Mouse (Mus musculus): Measurements from ENCODE around the gene Ehmt2.
A peak's percentile ranks its signal among the peaks of the same experiment; 100 is the strongest.
"Not testable (repeated sequence)": the region's sequence is repeated elsewhere in the genome, so short reads cannot be mapped to it uniquely, and the experiment has no call there.

Ehmt2 gene

DNA sequence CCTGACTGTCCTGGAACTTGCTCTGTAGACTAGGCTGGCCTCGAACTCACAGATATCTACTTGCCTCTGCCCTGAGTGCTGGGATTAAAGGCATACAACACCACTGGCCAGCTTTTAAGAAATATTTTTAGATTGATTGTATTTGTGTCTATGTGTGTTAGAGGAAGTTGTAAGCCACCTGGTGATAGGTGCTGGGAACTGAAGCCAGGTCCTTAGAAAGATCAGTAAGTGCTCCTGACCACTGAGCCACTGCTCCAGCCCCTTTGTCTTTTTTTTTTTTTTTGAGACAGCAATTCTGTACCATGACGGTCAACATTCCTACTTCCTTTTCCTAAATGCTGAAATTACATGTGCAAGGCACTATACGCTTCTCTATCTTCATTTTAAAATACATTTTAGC, 55.0 kb downstream of the Ehmt2 start:
- no peak for DNase-seq (ENCODE audit: low spot score)

DNA sequence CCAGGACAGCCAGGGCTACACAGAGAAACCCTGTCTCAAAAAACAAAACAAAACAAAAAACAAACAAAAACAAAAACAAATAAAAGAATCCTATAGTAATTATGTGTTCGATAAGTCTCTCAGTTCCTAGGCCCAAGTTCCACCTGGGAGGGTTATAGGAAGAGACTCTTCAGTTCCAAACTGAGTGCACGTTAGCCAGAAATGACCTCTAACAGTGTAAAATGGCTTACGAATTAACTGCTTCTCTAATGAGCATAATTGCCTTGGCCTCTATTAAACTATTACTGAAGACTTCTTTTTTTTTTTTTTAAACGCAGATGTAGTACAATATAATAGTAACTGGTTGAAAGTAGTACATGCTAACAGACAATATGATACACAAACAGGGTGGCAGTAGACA, 55.6 kb downstream of the Ehmt2 start:
- no peak for DNase-seq (ENCODE audit: low spot score)

DNA sequence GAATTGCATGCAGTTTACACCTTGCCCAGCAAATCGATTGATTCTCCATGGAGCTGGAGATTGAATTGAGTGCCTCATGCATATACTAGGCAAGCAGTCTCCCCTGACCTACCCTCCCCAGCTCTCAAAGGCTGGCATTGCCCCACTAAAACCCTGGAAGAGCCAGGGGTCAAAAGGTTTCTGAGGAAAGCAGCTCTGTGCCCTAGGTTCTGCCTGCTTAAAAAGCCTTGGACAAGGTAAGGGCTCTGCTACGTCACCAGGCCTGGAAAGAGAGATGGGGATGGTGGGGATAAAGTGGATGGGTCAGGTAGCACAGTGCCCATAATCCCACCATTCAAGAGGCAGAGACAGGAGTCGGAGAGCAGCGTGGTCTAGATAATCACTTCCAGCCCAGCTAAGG, 56.6 kb downstream of the Ehmt2 start:
- no peak for DNase-seq (ENCODE audit: low spot score)

DNA sequence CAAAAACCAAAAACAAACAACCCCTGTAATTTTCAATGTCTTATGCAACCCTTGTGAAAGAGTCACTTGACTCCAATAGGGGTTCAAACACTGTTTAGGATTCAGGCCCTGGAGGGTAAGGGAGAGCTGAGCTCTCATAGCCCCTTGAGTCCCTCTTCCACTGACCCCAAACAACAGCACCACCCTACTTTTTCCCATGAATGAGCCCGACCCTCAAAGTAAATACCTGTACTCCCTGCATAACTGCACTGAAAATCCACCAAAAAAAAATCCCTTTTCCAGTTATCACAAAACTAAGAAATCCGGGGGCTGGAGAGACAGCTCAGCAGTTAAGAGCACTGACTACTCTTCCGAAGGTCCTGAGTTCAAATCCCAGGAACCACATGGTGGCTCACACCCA, 57.6 kb downstream of the Ehmt2 start:
- no peak for DNase-seq (ENCODE audit: low spot score)

DNA sequence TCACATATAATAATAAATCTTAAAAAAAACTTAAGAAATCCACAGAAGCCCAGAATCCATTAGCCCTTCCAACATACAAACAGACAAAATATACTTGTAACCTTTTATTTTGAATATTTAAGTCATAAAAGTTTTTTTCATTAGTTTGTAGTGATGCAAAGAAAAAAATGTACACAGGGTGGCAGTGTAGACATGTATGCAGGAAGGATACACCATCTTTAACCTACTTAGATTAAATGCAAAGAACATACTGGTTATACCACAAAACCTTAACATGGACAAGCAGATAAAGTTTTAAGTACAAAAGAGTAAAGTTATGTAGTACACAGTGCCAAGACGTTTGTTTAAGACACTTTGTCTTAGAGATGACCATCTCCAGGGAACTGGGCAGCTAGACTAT, 58.1 kb downstream of the Ehmt2 start:
- DNase-seq (ENCODE audit: low spot score) = no peak

DNA sequence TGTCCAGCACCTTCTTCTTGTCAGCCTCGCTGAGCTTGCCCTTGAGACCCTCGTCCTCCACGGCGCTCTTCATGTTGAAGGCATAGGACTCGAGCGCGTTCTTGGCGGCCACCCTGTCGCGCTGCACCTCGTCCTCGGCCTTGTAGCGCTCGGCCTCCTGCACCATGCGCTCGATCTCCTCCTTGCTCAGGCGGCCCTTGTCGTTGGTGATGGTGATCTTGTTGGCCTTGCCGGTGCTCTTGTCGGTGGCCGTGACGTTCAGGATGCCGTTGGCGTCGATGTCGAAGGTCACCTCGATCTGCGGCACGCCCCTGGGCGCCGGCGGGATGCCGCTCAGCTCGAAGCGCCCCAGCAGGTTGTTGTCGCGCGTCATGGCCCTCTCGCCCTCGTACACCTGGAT, 59.0 kb downstream of the Ehmt2 start:
- not testable (repeated sequence) for DNase-seq (ENCODE audit: low spot score)

DNA sequence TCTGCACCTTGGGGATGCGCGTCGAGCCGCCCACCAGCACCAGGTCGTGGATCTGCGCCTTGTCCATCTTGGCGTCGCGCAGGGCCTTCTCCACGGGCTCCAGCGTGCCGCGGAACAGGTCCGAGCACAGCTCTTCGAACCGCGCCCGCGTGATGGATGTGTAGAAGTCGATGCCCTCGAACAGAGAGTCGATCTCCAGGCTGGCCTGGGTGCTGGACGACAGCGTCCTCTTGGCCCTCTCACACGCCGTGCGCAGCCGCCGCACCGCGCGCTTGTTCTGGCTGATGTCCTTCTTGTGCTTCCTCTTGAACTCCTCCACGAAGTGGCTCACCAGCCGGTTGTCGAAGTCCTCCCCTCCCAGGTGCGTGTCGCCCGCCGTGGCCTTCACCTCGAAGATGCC, 59.7 kb downstream of the Ehmt2 start:
- DNase-seq (ENCODE audit: low spot score) = not testable (repeated sequence)

DNA sequence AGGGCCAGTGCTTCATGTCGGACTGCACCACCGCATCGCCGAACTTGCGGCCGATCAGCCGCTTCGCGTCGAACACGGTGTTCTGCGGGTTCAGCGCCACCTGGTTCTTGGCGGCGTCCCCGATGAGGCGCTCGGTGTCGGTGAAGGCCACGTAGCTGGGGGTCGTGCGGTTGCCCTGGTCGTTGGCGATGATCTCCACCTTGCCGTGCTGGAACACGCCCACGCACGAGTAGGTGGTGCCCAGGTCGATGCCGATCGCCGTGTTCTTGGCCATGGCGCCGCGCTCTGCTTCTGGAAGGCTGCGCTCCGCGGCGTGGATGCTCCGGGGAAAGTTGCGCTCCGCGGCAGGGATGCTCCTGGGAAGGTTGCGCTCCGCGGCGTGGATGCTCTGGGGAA, 60.5 kb downstream of the Ehmt2 start:
- DNase-seq (ENCODE audit: low spot score) = not testable (repeated sequence)

DNA sequence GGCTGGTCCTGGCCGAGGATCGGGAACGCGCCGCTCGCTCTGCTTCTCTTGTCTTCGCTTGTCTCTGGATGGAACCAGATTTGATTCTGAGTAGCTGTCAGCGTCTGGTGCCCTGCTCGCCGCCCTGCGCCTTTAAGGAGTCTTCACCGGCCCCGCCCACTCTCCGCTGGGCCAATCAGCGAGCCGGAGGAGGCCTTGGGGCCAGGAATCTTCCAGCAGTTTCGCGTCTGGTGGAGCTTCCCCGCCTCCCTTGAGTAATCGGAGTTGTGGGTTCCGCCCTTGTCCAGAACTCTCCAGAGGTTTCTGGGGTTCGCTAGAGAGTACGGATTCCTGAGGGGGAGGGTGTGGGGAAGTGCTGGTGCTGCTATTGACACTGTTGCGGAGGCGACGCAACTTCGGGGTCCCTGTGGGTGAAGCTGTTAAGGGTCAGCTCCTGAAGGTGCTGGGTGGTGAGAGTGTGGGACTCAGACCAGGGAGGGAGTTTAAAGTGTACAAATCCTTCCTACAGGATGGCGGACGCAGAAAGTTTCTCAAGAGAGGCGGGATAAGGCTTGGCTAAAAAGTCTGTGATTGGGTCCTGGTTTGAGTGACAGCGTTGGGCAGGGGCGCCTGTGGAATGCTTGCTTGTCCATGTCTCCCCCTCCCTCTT, 61.0 kb downstream of the Ehmt2 start, which contains the start of gene Hspa1b:
Hspa1b (minus strand) TSS at position 109 of the 649 bp plus-strand sequence.
- peak; percentile 75 for DNase-seq (ENCODE audit: low spot score)

DNA sequence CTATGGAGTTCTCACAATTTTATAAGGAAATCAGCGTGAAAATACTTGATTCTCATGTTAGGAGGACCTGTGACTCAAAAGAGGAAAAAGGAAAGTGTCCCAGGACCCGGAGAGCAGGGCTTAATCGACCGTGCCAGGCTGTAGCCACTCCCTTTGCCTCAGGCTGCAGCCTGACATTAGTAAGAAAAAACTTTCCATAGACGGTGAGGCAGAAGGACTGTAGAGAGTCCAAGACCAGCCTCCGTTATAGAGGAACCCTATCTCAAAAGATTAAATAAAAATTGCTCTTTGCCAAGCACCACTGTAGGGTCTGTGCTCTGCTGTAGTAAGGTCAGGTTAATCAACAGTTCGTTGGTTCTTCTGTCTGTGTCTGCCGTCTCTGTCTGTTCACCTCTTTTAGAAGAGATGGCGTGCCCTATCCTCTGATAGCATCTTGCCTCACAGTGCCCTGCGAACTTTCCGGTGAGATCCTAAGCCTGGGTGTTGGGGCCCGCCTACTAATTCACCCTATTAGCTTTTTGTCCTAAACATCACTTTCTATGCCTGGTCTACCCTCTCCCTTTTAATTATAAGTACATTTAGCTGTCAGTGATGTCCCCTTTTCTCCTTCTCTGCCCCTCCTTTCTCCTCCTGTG, 61.7 kb downstream of the Ehmt2 start:
- DNase-seq (ENCODE audit: low spot score) = no peak

DNA sequence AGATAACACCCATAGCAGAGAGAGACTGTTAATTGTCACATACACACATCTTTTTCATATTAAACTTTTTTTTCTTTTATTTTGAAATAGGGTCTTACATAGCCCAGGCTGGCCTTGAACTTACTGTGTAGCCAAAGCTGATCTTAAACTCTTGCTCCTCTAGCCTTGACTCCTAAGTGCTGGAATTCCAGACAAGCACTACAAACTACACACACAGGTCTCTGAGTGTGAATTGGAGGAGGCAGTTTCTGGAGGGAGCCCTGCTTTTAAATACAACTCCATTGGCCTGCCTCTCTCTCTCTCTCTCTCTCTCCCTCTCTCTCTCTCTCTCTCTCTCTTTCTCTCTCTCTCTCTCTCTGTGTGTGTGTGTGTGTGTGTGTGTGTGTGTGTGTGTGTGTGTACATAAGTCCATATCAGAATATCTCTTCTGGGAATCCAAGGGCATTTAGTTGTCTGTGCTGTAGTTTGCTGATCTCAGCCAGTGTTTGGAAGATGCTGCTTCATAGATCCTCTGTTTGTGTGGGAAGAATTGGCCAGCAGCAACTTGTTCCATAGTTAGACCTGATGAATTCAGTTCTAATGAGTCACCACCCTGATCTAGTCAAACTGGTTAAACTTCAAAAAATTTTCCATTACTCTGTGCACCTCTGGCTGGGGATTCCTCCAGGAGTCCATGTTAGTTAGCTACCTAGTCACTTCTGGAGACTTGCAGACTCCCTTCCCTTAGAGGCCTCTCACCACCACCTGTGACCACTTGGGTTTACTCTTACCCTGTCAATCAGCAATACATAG, 62.6 kb downstream of the Ehmt2 start:
- no peak for DNase-seq (ENCODE audit: low spot score)

DNA sequence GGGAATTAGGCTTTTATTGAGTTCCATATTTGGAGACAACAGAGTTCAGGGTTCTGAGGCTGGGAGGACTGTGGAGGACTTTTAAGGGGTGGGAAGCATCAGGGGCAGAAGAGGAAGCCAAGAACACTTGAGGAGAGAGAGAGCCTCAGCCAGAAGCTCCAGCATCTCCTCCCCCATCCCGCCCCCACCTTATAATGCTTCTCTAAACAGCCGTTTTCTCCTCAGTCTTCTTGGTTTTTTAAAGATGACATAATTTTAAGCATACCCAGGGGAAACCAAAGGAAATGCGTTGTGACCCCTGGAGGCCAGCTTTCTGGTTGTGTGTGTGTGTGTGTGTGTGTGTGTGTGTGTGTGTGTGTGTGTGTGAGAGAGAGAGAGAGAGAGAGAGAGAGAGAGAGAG, 63.9 kb downstream of the Ehmt2 start:
- DNase-seq (ENCODE audit: low spot score) = no peak

DNA sequence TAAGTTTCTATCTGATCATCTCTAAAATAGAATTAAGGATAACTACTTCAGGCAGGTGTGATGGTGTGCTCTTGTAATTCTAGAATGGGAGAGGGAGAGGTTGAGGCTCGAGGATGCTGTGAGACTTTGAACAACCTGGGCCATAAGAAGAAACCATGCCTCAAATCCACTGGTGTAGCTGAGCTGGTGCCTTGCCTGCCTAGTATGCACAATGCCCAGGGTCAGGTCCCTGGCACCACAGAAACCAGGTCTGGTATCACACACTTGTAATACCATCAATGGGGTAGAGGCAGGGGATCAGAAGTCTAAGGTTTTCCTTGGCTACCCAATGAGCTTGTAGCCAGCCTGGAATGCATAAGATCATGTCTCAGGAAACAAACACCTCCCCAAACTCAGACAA, 64.6 kb downstream of the Ehmt2 start:
- DNase-seq (ENCODE audit: low spot score) = no peak

Measured in ovary, postnatal 14 days (tissue).